Mouse (Mus musculus): ENCODE data around the gene Ndufa4l2. TPM values are rescaled to one million over a fixed set of nuclear protein-coding genes. Genes with fewer than 3 reads are reported as not detected.

The Ndufa4l2 gene
- total RNA-seq, 2 experiments from 2014 or later = 26.0 to 27.6 TPM

DNA sequence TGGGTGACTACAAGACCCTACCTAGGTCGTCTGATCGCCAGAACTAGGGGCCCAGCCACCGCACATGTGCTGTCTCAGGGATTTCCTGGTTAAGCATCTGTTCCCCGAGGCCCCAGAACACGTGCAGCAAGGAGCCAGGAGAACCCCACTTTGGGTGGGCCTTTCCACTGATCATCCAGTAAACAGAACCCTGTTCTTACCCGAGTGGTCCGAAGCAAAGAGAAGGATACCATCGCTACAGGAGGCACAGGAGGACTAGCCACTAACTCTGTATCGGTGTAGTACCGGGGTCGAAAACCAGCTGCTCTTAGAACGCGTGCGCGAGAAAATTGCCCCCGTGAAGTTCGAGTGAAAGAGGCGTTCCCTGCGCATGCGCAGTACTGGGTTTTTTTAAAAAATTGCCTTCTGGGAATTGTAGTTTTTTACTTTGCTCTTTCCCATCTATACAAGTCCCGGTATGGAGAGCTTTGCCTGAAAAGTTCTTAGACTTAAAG, 7.4 kb downstream of the Ndufa4l2 start, which contains the start of gene Shmt2:
Gene Shmt2, minus strand, starts transcription at position 357 of the 494 bp plus-strand sequence.
- peak; percentile 80 to 86 for DNase-seq
- intact Hi-C loops (cut with DNase I) = no loop called here

DNA sequence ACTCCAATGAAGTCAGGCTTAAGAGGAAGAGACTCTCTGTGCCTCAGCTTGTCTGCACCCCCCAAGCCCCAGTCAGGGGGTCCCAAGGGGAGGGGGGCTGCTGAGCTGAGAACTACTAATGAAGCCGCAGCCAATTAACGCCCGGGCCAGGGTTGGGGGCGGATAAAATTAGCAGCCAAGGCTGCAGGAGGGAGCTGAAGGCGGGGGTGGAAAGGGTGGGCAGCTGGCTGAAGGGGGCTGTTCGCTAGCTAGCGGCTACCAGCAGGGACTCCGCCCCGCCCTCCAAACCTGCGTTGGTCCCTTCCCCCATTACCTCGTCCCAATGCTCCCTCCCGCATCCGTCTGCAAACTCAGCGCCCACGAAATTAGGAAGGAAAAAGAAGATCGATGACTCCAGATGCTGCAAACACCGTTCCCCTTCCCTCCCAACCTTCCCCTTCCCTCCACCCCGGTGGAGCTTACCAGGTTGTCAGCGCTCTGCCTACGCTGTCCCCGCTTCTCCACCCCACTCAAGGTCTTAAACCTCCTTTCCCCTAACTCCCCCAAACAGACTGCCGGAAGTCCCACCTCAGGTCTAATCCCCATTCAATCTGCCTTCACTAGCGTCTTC, 10.0 kb downstream of the Ndufa4l2 start:
- DNase-seq = no peak
- intact Hi-C loops (cut with DNase I) = no loop called here

DNA sequence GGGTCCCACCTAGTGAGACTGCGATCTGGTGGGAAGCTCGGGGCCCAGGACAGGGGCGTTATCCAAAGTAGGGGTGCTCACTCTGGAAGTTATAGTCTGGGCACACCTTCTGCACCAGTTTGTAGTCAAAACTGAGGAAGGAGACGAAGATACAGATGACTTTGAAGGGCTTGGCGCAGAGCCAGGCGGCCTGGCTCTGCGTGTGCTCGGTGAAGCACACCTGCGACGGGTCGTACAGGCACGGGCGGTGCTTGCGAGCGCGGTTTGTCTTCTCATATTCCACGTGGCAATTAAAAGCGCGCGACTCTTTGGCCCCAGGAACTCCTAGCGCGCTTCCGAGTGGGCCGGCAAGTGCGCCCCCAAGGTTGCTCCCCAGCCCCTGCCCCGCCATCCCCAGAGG, 11.3 kb downstream of the Ndufa4l2 start:
- no peak for DNase-seq
- intact Hi-C loops (cut with DNase I) = no loop called here

DNA sequence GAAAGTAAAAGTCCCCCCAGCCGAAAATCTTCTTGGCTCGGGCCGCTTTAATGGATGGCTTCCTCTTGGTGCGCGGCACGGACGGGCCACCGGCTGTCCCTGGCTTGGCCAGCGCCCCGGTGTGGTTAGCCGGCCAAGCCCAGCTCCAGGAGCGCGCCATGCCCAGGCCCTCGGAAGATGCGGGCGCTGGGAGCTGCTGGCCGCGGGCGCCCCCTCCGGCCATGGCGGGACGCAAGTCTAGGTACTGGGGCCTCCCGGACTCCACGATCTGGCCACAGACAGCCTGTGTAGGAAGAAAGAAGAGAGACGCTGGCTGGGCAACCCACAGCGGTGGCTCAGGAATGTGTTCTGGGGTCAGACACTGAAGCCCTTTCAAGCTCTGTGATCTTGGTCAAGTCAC, 11.9 kb downstream of the Ndufa4l2 start:
- intact Hi-C loops (cut with DNase I) = no loop called here
- peak; percentile 50 to 61 for DNase-seq

DNA sequence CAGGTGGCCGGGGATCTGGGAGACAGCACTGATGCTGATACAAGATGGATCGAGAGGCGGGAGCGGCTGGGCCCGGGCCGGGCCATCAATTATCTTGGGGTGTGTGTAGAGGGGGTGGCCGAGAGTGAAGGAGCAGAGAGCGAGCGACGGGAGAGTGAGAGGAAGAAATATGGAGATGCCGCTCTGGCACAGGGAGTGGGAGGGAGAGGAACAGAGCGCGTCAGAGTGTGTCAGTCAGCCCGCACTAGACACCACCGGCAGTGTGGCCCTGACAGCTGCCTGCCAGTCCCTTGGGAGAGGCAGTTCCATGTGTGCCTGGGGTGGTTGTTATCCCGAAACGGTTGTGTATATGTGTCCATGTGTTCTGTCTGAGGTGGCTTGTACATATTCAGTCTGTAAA, 12.7 kb downstream of the Ndufa4l2 start:
- DNase-seq = no peak
- intact Hi-C loops (cut with DNase I) = no loop called here

DNA sequence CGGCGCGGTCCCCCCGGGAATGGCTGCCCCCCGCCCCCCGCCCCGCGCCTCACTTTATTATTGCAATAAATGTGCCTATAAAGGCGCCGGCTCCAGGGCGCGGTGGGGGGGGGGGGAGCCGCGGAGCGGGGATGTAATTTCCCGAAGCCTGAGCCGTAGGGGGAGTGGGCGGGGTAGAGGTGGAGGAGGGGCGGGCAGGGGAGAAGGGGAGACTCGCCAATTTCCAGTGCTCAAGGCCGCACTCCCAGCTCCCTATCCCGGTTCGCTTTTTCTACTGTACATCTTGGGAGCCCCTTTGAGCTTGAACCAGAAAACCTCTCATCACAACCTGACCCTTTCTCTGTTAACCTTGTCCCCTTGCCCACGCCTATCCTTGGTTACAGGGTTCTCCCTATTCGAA, 16.2 kb downstream of the Ndufa4l2 start:
- intact Hi-C loops (cut with DNase I) = no loop called here
- no peak for DNase-seq

DNA sequence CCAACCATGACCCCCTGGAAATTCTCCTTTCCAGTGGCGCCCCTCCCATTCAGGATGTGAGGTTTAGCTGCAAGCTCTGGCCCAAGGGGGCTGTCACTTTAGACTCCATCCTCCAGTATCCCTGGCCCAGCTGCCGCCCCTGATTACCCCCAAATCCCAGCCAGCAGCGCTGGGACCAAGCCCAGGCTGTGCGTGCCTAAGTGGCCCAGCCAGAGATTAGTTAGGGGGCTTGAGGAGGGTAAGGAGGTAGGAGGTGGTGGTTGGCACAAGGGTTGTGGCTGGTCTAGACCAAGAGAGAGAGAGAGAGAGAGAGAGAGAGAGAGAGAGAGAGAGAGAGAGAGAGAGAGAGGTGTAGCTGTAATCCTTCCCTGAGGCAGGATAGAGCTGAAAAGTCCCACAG, 16.8 kb downstream of the Ndufa4l2 start:
- no peak for DNase-seq
- intact Hi-C loops (cut with DNase I) = no loop called here

DNA sequence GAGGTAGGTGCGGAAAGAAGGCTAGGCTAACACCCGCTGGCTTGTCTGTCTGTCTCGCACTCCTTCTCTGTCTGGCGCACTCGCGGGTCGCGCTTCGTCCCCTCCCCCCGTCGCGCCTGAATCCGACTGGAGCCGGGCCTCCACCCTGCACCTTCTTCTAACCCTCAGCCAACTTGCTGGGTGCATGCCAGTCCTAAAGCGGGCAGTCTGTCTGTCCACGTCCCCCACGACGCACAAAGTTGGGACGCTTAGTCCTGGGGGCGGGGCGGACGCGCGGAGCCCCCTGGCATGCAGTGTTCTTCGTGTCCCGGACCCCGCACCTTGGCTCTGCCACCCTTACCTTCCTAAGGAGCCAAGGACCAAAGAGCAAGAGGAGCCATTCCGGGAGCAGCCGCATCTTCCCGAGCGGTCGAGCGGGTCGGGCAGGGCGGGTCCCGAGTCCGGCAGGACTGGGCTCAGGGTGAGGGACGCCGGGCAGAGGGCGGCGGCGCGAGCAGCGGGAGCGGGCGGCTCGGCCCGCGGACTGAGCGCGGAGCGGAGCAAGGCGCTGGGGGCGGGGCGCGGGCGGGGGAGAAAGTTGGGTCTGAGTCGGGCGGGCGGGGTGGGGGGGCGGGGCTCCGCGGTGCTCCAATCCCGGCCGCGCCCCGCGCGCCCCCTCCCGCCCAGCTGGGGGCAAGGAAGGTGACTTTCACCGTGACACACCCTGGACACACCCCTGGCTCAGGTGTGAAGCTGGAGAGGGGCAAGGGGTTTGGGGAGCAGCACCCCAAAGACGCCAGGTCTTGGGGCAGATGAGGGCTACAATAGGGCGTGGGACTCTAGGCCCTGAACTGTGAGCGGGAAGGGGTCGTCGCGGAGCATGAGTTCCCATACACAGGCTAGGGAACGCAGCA, 19.5 kb downstream of the Ndufa4l2 start, which contains the start of gene Nxph4:
Gene Nxph4, minus strand, starts transcription at position 524 of the 893 bp plus-strand sequence.
- DNase-seq = peak in 1 of 2 experiments; percentile 29
- intact Hi-C loops (cut with DNase I) = no loop called here

DNA sequence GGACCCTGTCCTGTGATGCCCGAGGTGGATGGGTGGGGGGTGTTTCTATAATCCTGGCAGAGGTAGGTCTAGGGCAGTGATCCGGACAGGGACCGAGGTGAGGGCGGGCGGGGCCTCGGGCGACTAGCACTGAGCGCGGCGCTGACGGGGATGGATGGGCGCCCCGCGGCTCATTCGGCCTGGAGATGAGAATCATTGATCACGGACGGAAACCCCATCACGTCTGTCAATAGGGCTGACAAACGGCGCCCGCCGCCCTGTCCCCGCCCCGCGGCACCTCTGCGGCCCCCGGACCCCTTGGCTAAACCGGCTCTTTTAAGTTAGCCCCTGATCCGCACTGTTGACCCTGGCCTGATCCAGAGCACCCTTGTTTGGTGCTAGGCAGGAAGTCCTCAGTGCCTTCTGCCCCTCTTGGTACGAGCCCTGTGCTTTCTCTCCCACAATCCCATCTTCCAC, 20.2 kb downstream of the Ndufa4l2 start:
- intact Hi-C loops (cut with DNase I) = no loop called here
- DNase-seq = no peak

DNA sequence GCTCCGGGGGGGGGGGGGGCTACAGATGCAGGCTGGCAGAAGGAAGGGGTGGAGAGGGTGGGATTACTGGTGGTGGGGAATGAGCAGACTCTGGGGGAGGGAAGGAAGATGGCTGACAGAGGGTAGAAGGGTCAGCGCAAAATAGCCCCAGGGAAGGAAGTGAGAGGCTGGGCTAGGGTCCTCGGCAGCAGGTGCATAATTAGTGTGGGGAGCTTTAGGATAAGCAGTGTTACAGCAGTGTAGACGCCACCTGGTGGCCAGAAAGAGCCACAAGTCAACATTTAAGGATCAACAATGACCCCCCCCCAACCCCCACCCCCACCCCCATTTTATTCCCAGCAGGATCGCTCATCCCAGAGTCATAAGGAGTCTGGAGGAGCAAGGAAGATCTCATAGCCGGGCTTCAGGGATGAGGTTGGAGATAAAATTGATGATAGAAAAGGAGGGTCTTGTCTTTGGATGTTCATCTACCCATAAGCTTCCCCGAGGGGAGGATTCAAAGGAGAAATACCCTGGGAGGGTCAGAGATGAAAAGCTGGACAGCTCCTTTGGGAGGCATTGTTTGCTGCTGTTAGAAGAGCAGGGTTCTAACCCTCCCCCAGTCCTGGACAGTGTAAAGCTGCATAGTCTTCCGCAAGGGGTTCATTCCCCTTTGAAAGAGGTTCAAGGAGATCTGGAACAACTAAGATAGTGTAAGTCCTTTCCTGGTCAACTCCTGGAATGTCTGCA, 22.0 kb downstream of the Ndufa4l2 start:
- intact Hi-C loops (cut with DNase I) = loop anchor here (1.0 kb wide), 2 partner anchors 23 to 27 kb away; no protein-coding TSS in a partner anchor
- DNase-seq = peak; percentile 39 to 41

DNA sequence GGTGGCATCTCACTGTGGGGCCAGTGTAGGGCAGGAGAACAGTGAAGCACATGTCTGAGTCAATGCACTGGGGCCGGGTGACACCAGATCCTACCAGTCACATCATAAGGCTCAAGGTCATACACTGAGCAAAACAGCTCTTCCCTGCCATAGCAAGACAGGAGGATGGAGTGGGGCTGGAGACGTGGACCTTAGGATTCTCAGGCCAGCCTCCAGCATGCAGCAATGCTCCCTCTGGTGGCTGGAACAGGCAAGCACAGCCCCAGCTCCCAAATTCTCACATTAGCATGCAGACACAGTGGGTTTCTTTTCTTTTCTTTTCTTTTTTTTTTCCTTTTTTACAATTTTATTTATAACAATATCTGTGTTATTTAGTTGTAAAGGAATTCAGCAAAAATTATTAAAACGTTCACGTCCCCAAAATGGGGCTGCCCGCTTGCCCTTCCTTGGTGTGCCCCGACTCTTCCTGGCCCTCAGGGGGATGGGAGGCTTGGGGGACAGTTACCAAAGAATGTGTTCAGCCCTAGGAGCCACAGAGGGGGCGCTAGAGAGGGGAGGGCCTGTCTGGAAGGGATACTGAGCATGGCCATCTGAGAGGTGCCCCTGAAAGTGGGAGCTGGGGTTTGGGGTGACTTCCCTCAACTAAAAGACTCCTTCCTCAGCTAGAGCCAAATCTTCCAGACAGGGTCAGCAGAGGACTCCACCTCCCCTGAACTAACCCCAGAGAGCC, 23.3 kb downstream of the Ndufa4l2 start:
- DNase-seq = peak; percentile 79 to 85
- intact Hi-C loops (cut with DNase I) = no loop called here

DNA sequence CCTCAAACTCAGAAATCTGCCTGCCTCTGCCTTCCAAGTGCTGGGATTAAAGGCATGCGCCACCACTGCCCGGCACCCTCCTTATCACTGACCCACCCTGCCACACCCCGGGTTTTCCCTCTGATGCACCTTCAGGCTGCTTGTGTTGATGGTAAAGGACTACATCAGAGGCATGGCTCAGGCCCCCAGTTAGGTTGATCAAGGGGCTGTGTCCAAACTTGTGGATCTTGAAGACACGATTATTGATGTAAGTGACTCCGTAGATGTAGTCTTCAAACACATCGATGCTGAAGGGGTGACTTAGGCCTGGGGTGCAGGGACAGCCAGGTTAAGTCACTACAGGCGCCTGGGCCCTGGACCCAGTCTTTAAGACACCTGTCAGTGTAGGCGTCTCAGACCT, 26.7 kb downstream of the Ndufa4l2 start:
- no peak for DNase-seq
- intact Hi-C loops (cut with DNase I) = no loop called here

DNA sequence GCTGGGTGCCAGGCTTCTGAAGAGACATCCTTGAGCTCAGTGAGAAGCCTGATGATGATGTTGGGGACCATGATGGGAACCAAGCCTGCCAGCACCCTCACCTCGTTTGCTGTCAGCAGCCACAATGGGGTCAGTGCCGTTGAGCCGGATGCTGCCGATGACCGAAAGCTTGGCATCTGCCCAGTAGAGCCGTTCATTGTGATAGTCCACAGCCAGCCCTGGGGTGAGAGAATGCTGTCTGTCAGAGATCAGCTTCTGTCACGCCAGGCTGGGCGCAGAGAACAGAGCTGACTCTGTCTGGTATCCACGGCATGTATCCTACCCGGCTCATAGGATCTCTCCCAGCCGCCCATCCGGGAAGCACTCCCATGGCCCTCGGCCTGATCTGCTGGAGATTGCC, 27.3 kb downstream of the Ndufa4l2 start:
- DNase-seq = peak in 1 of 2 experiments; percentile 39
- intact Hi-C loops (cut with DNase I) = no loop called here

DNA sequence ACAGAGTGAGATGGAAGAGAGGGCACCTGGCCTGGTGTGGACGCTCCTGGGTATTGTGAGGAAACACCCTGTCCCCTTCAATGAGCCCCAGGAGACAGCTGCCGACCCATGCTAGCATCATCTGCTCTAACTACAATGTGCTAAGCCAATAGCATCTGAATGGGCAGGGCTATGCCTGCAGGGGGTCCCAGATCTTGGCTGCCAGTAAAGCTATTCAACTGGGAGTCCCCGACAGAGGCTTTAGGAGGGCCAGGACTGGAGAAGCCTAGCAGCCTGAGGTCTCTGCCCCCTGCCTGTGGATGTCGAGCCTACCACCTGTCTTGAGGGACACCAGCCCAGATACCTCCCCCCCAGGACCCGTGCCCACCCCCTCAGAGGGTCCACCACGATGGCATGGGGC, 28.0 kb downstream of the Ndufa4l2 start:
- no peak for DNase-seq
- intact Hi-C loops (cut with DNase I) = no loop called here

DNA sequence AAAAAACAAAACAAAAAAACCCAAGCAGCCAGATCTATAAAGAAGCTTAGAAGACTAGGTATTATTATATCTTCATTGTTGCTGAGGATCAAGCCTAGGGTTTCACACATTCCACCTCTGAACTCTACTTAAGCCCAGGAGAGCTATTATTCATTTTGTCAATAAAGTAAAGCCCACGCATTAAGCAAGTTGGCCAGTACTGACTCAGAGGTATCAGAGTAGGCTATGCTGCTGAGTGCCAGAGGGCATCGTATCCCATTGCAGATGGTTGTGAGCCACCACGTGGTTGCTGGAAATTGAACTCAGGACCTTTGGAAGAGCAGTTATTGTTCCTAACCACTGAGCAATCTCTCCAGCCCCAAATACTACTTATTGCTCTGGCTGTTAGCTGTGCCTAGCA, 29.1 kb downstream of the Ndufa4l2 start:
- DNase-seq = no peak
- intact Hi-C loops (cut with DNase I) = no loop called here

DNA sequence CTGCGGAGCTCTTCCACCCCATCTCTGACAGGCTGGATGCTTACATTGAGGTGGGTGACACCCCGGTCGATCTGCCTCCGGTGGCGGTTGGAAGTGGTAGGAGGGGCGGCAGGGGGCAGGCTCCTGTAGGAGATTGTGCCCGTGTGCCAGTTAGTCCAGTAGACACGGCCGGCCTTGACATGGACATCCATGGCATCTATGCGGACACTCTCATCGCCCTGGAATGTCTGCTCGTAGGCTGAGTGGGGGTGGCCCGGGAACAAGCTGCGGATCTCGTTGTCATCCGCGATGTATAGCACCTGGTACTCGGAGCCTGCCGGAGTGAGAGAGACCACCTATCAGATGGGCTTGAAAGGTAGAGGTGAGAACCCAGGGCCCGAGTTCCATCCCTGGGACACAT, 29.6 kb downstream of the Ndufa4l2 start:
- intact Hi-C loops (cut with DNase I) = no loop called here
- no peak for DNase-seq

DNA sequence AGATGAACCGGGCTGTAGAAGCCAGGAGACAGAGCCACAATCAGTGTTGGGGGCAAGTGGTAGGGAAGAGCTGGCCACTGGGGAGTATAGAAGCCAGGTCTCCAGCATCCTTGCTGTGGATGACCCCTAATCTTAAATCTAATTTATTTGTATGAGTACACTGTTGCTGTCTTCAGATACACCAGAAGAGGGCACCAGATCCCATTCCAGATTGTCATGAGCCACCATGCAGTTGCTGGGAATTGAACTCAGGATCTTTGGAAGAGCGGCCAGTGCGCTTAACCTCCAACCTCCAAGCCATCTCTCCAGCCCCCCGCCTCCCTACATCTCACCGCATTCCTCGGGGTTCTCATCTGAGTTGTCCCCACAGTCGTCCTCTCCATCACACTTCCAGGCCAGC, 31.7 kb downstream of the Ndufa4l2 start:
- no peak for DNase-seq
- intact Hi-C loops (cut with DNase I) = no loop called here

DNA sequence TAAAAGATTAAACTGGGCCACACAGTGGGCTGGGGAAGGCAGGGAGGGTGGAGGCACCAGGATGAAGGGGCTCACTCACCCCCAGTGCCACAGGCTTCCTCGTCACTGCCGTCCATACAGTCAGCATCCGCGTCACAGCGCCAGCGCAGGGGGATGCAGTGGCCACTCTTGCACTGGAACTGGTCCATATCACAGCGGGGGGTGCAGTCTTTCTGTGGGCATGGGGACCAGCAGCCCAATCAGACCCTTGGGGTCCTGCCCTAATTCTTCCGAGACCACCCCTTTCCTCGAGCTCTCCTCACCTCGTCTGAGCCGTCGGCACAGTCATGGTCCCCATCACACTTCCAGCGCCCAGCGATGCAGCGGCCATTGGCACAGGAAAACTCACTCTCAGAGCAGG, 33.5 kb downstream of the Ndufa4l2 start:
- DNase-seq = no peak
- intact Hi-C loops (cut with DNase I) = no loop called here

DNA sequence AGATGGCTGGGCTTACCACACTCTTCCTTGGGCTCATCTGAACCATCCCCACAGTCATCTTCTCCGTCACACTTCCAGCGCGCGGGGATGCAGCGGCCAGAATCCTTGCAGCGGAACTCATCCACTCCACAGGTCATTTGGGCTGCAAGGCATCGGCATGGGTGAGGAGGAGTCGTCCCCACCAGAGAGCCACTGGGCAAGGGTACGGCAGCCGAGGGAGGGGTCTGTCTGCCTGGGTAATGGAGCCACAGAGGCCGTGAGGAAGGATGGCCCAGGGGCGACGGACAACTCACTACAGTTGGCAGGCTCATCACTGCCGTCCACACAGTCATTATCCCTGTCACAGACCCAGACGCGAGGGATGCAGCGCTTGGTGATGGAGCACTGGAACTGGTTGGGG, 35.1 kb downstream of the Ndufa4l2 start:
- intact Hi-C loops (cut with DNase I) = no loop called here
- no peak for DNase-seq

DNA sequence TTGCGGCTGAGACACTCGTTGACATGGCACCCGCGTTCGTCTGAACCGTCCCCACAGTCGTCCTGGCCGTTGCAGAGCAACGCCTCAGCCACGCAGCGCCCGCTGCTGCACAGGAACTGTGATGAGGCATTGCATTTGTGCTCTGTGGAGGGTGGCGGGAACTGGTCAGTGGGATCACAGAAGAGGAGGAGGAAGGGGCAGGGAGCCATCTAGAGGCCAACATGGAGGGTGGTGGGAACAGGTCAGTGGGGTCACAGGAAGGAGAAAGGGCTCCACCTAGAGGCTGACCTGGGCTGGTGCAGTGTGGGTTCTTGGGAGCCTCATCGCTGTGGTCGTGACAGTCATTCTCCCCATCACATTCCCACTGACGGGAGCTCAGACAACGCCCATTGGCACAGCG, 40.9 kb downstream of the Ndufa4l2 start:
- intact Hi-C loops (cut with DNase I) = no loop called here
- DNase-seq = no peak
